Mouse (Mus musculus): ENCODE measurements at regions not wholly inside any gene's neighbourhood (a gene's known extent, or its start where the extent isn't known, plus 50 kb on each side); places are given as distances from the start of the nearest gene placed in this dataset.

- DNase-seq (ENCODE audit: low spot score in 2 of 2): no peak
These were observed 175.5 kb upstream of the Pcdh15 start for GRCm38 (mm10) chr10:72923611-72924010.

GRCm38 (mm10) chr10:72956957-72957356 is 142.2 kb upstream of the Pcdh15 start:
- DNase-seq (ENCODE audit: low spot score in 2 of 2): no peak

- no peak for DNase-seq (ENCODE audit: low spot score in 2 of 2)
These were observed 139.1 kb upstream of the Pcdh15 start for GRCm38 (mm10) chr10:72960051-72960450.

DNA sequence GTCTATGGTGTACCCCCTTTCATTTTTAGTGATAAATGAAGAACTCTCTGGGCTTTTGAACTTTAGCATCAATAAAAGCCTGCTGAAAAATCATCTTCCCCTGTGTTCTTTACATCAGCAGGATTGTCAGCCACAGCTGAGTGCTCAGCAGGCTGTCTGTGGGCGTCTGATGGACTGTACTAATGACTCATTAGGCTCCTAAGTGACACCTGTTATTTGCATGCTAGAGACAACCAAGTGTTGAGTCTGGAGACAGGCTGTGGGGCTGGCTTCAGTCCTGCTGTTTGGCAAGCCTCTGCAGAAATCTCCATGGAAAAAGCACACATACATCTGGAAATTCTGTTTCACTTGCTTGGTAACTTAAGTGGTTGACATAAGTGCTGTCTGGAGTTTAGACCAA is 117.8 kb upstream of the Pcdh15 start:
- DNase-seq (ENCODE audit: low spot score in 2 of 2): peak; percentile 12 to 27

DNA sequence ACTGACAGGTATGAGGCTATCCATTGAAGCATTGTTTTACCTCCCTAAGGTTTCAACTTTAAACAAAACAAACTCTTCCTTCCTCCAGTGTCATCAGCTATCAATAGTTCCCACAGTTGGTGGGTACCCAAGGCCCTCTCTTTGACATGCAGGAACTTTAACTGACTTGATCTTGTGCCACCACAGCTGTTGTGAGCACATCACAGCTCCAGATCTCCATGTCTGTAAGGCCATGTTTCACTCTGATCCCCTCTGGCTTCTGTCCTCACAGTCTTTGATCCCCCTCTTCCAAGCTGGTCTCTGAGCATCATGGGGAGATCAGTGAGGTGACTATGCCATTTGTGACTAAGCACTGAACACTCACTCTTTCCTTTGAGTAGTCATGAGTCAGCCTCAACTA is 110.8 kb upstream of the Pcdh15 start:
- DNase-seq (ENCODE audit: low spot score in 2 of 2): no peak

DNA sequence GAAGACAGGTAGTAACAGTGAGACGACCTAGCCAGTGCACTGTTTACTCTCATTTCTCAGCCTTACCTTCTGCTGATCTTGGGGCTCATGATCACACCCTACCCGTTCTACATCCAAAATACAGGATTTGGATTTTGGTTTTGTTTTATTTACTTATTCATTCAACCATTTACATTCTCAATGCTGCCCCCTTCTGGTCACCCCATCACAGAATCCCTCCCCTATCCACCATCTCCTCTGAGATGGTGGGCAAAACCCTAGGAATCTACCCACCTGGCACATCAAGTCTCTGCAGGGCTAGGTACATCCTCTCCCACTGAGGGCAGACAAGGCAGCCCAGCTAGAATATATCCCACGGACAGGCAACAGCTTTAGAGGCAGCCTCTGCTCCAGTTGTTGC is 88.2 kb upstream of the Pcdh15 start:
- no peak for DNase-seq (ENCODE audit: low spot score in 2 of 2)

DNA sequence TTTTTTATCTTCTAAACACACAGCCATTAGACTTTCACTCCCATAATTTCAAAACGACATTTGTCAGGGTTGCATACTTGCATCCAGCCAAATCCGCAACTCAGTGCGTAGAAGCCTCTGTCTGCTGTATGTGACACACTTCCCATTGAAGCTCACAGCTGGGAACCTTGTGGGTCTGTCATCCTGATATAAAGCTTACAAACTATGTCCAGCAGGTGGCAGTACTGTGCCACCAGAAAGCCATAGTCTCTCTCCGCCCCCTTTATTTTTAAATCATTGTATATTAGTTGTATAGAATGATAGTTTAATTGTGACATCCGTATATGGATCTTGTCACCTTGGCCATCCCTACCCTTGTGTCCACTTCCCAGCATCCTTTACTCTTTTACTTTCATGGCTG is 87.3 kb upstream of the Pcdh15 start:
- DNase-seq (ENCODE audit: low spot score in 2 of 2): peak; percentile 5 to 12

DNA sequence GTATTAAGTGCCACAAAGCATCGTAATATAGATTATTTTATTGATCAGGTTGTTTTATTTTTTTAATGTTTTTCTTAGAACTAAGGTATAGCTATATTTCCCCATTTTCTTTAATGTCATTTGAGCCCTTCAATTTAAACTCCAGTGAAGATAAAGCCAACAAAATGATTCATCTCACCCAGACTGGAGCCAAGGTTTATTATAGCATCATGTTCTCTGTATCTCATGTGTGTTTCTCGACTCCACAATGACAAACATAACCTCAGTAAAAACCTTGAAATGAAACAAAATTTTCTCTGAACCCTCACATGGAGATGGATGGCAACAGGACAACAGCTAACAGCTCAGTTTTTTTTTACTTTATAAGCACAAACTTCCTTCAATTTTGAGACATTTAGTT is 61.7 kb upstream of the Pcdh15 start:
- no peak for DNase-seq (ENCODE audit: low spot score in 2 of 2)

DNA sequence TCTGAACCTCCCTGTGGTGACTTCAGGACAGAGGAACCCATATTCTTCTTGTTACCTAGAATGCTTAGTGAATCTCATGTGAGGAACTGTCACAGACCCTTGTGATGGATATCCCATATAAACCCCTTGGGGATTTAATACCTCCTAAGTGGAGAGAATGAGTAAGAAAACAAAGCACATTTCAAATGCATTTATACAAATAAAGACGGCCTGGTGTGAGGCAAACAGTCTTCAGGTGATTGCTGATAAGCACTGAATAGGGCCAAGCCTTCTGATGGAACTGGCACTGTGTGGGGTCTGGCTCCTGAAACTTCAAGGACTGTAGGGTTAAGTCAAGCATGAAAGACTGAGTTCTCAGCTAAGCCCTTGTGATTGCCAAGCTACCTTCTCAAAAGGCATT is 59.6 kb upstream of the Pcdh15 start:
- DNase-seq (ENCODE audit: low spot score in 2 of 2): no peak
